In the genomic region with DNA sequence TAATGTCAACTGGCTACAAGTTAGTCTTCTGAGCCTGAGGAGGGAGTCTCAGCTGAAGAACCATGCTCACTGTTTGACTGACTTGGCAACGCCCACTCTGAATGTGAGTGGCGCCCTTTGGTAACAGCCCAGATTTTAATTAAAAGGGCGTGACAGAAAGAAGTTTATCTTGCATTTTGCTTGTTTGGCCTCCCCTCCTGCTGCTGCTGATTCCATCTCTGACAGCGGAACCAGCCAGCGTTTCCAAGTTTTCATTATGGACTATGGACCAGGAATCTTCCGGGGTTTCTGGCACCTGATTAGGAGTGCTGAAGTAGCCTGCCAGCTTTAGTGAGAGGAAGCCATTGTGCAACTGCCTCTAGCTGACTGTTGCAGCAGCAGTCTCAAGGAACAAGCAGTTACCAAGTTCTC, we compare ENCODE assay signal across 9 mouse cellular contexts.
DNase-seq lines count a peak whose midpoint lies in the region; ATAC-seq and TF ChIP-seq lines count a peak whose summit lies in the region.
"Had no signal": no experiment of that assay in that cellular context is flagged by ENCODE, and none has a peak within 500 bp of the region (broad histone marks: within the 10 kb centered on the region; RNA-seq: fewer than 3 reads in every experiment).

No protein-coding gene starts in this region.

- TF ChIP-seq POLR2A in brain, embryonic 14.5 days (IDR thresholded peaks at IDR 0.05; ENCODE audit: borderline replicate concordance, extremely low read depth, insufficient read depth, insufficient read length, poor library complexity, severe bottlenecking) = no peak

- no peaks in the 10 kb centered on the region for H3K27me3 ChIP-seq in hindbrain, embryonic 15.5 days
- H3K27me3 ChIP-seq in hindbrain, embryonic 11.5 days (ENCODE audit: control insufficient read depth, insufficient read depth, low read length) = no peaks in the 10 kb centered on the region
- no peaks in the 10 kb centered on the region for H3K27me3 ChIP-seq in lung, embryonic 14.5 days (ENCODE audit: insufficient read depth, low read length)

- H3K27ac ChIP-seq in hindbrain, embryonic 15.5 days (replicated peaks) = no peak overlapping the region
- no peak overlapping the region for H3K27ac ChIP-seq in hindbrain, embryonic 11.5 days (ENCODE audit: low read depth, low read length)
- no peak overlapping the region for H3K27ac ChIP-seq in lung, embryonic 14.5 days (ENCODE audit: low read depth)

- 36% methylated on average over 6 of the region's 6 CpGs for WGBS in hindbrain, embryonic 15.5 days
- 66% methylated on average over 6 of the region's 6 CpGs for WGBS in hindbrain, embryonic 11.5 days
- 69% methylated on average over 6 of the region's 6 CpGs for WGBS in lung, embryonic 14.5 days

- H3K4me1 ChIP-seq in hindbrain, embryonic 15.5 days (replicated peaks) = peaks cover 14% of the 10 kb centered on the region
- H3K4me1 ChIP-seq in hindbrain, embryonic 11.5 days (replicated peaks; ENCODE audit: control insufficient read depth, insufficient read depth, low read length) = no peaks in the 10 kb centered on the region
- no peaks in the 10 kb centered on the region for H3K4me1 ChIP-seq in lung, embryonic 14.5 days (ENCODE audit: insufficient read depth)

- H3K4me3 ChIP-seq in hindbrain, embryonic 15.5 days = no peak overlapping the region
- H3K4me3 ChIP-seq in hindbrain, embryonic 11.5 days (ENCODE audit: low read depth, low read length) = no peak overlapping the region
- no peak overlapping the region for H3K4me3 ChIP-seq in lung, embryonic 14.5 days (ENCODE audit: low read depth, low read length)

- no peaks in the 10 kb centered on the region for H3K9me3 ChIP-seq in hindbrain, embryonic 15.5 days
- no peaks in the 10 kb centered on the region for H3K9me3 ChIP-seq in hindbrain, embryonic 11.5 days (ENCODE audit: control insufficient read depth, low read length)
- H3K9me3 ChIP-seq in lung, embryonic 14.5 days (ENCODE audit: low read depth, low read length) = no peaks in the 10 kb centered on the region

- TF ChIP-seq CTCF in brain, embryonic 14.5 days (IDR thresholded peaks at IDR 0.05; ENCODE audit: borderline replicate concordance, extremely low read depth, insufficient read depth, insufficient read length) = no peak
- TF ChIP-seq CTCF in lung, embryonic 14.5 days (IDR thresholded peaks at IDR 0.05; ENCODE audit: low read depth) = no peak

- no peak for DNase-seq in hindbrain, embryonic 11.5 days (ENCODE audit: low spot score)
- peak; percentile 88 for DNase-seq in brain, embryonic 14.5 days (ENCODE audit: low read depth)
- DNase-seq in gastrocnemius, postnatal 25 days = peak; percentile 8
- DNase-seq in lung, embryonic 14.5 days = peak; percentile 41
- no peak for DNase-seq in layer of hippocampus, postnatal 14 days (ENCODE audit: low spot score in 2 of 2)
- DNase-seq in c-Kit-positive CD71-positive TER-119-positive erythroid progenitor cells, embryonic 14.5 days (ENCODE audit: low spot score) = no peak
- DNase-seq in right cerebral cortex, adult 18-20 months = no peak

- no peaks in the 10 kb centered on the region for H3K36me3 ChIP-seq in hindbrain, embryonic 15.5 days
- no peaks in the 10 kb centered on the region for H3K36me3 ChIP-seq in hindbrain, embryonic 11.5 days (ENCODE audit: control insufficient read depth, insufficient read depth, low read length)
- H3K36me3 ChIP-seq in lung, embryonic 14.5 days (ENCODE audit: insufficient read depth) = no peaks in the 10 kb centered on the region
- H3K36me3 ChIP-seq: G1E had no signal

- no peak; the same call in 1 of the 2 replicates for ATAC-seq in hindbrain, embryonic 15.5 days (ENCODE audit: low FRiP score, low read depth)
- ATAC-seq in hindbrain, embryonic 11.5 days (ENCODE audit: low FRiP score) = no peak
- ATAC-seq in lung, embryonic 14.5 days (ENCODE audit: insufficient read depth) = no peak

- peak overlapping the region; percentile 25 for H3K4me2 ChIP-seq in hindbrain, embryonic 15.5 days
- no peak overlapping the region for H3K4me2 ChIP-seq in hindbrain, embryonic 11.5 days (replicated peaks; ENCODE audit: low read depth, low read length)
- no peak overlapping the region for H3K4me2 ChIP-seq in lung, embryonic 14.5 days

- no peak overlapping the region for H3K9ac ChIP-seq in hindbrain, embryonic 15.5 days
- H3K9ac ChIP-seq in hindbrain, embryonic 11.5 days (ENCODE audit: low read depth, low read length) = no peak overlapping the region
- no peak overlapping the region for H3K9ac ChIP-seq in lung, embryonic 14.5 days

Comparison
In these comparisons a context has a peak if more than half of its experiments do, and no peak if none do; other contexts are left out.
1. DNase-seq: peak in brain, embryonic 14.5 days (single experiment), gastrocnemius, postnatal 25 days (single experiment) and lung, embryonic 14.5 days (single experiment); none in hindbrain, embryonic 11.5 days (single experiment), layer of hippocampus, postnatal 14 days (0 of 2), c-Kit-positive CD71-positive TER-119-positive erythroid progenitor cells, embryonic 14.5 days (single experiment) and right cerebral cortex, adult 18-20 months (single experiment).